Mouse (Mus musculus): ENCODE measurements at regions not wholly inside any gene's neighbourhood (a gene's known extent, or its start where the extent isn't known, plus 50 kb on each side); places are given as distances from the start of the nearest gene placed in this dataset.

DNA sequence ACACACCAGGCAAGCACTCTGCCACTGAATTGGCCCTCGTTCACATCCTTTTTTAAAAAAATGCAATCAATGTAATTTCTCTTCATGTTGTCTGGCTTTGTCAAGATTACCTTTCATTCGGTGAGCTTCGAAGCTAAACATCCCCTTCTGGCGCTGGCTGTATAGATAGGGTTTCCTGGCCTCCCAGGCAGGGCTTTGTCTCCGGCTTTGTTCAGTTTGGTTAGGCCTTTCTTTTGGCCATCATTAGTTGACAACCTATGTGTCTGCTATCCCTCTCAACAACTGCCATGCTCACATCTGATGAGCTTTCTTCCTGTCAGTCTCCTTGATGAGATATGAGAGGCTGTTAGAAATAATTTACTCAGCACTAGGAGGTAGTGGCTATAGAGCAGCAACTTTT lies 157.6 kb upstream of the Chd6 start:
- no peak for TF ChIP-seq CTCF (IDR thresholded peaks at IDR 0.05; ENCODE audit: borderline replicate concordance, insufficient read depth, low read length)
- no peak for TF ChIP-seq POLR2A (IDR thresholded peaks at IDR 0.05; ENCODE audit: low read depth, low read length)
